Mouse (Mus musculus) spleen, adult 18-20 months (tissue): ENCODE results near the gene BC024978.

Experiments used
- DNase-seq, 2 experiments: peaks; one replicate each; pipeline ENCODE4 v3.0.0; 2022; ENCODE audit warnings: mixed read lengths in 2 of 2

The BC024978 gene

GRCm38 (mm10) chr7:27195681-27196611 is at the start of gene BC024978, which contains the start of gene Snrpa:
TSS of gene BC024978 (plus strand) at chr7:27195781.
TSS of gene Snrpa (minus strand) at chr7:27196271.
- peak; percentile 87 to 92 for DNase-seq

- no peak for DNase-seq
These were observed 42.3 kb upstream of the BC024978 start, which contains the start of gene Cyp2t4 for GRCm38 (mm10) chr7:27153205-27153764. TSS of gene Cyp2t4 (plus strand) at chr7:27153714.

GRCm38 (mm10) chr7:27156005-27156404 is 39.6 kb upstream of the BC024978 start:
- DNase-seq: no peak

GRCm38 (mm10) chr7:27158171-27158570 is 37.4 kb upstream of the BC024978 start:
- DNase-seq: no peak

- DNase-seq: no peak
These were observed 36.3 kb upstream of the BC024978 start for GRCm38 (mm10) chr7:27159256-27159655.

GRCm38 (mm10) chr7:27159882-27160281 is 35.7 kb upstream of the BC024978 start:
- peak; percentile 79 to 88 for DNase-seq

- DNase-seq: no peak
These were observed 34.7 kb upstream of the BC024978 start for GRCm38 (mm10) chr7:27160921-27161320.

- no peak for DNase-seq
These were observed 33.8 kb upstream of the BC024978 start for GRCm38 (mm10) chr7:27161744-27162143.

- DNase-seq: no peak
These were observed 32.7 kb upstream of the BC024978 start for GRCm38 (mm10) chr7:27162780-27163449.

GRCm38 (mm10) chr7:27163450-27163805 is 32.2 kb upstream of the BC024978 start:
- no peak for DNase-seq

GRCm38 (mm10) chr7:27164112-27164947 is 31.3 kb upstream of the BC024978 start:
- no peak for DNase-seq

GRCm38 (mm10) chr7:27165007-27165655 is 30.4 kb upstream of the BC024978 start:
- DNase-seq: peak in 1 of 2 experiments; percentile 33

GRCm38 (mm10) chr7:27165696-27166095 is 29.9 kb upstream of the BC024978 start:
- no peak for DNase-seq

- DNase-seq: peak; percentile 84 to 87
These were observed 29.4 kb upstream of the BC024978 start for GRCm38 (mm10) chr7:27166229-27166613.

GRCm38 (mm10) chr7:27166614-27167474 is 28.7 kb upstream of the BC024978 start, which contains the start of gene Egln2:
TSS of gene Egln2 (minus strand) at chr7:27166802.
- DNase-seq: peak; percentile 93 to 94

- no peak for DNase-seq
These were observed 28.0 kb upstream of the BC024978 start for GRCm38 (mm10) chr7:27167475-27168094.

GRCm38 (mm10) chr7:27168371-27168770 is 27.2 kb upstream of the BC024978 start:
- no peak for DNase-seq

- DNase-seq: no peak
These were observed 24.6 kb upstream of the BC024978 start for GRCm38 (mm10) chr7:27170981-27171380.

- no peak for DNase-seq
These were observed 21.1 kb upstream of the BC024978 start for GRCm38 (mm10) chr7:27174496-27174895.

- no peak for DNase-seq
These were observed 20.7 kb upstream of the BC024978 start for GRCm38 (mm10) chr7:27174896-27175295.
